In genomic region chrX:159973730-159974129, GRCm38 (mm10) we compare ENCODE assay signal across 10 mouse cellular contexts. TPM values are rescaled to one million over a fixed set of nuclear protein-coding genes. Genes with fewer than 3 reads are reported as not detected.
DNase-seq lines count a peak whose midpoint lies in the region; ATAC-seq and TF ChIP-seq lines count a peak whose summit lies in the region.
"Had no signal": no experiment of that assay in that cellular context is flagged by ENCODE, and none has a peak within 500 bp of the region (broad histone marks: within the 10 kb centered on the region; RNA-seq: fewer than 3 reads in every experiment).

No protein-coding gene starts in this region.

- no peaks in the 10 kb centered on the region for H3K36me3 ChIP-seq in ES-Bruce4 (ENCODE audit: control insufficient read depth, insufficient read depth, low read length, poor library complexity, severe bottlenecking)
- H3K36me3 ChIP-seq: neural tube, embryonic 13.5 days had no signal

- peak; percentile 7 for DNase-seq in layer of hippocampus, adult 11-12 months (ENCODE audit: low spot score)
- no peak for DNase-seq in layer of hippocampus, adult 8-10 months (ENCODE audit: low spot score in 2 of 2)
- peak; percentile 48 for DNase-seq in adipocyte (ENCODE audit: low spot score)
- DNase-seq in ovary, adult 18-20 months (ENCODE audit: low spot score), result no peak

- TF ChIP-seq EP300 in ES-Bruce4 (IDR thresholded peaks at IDR 0.05; ENCODE audit: insufficient read depth, low read depth, low read length), result no peak

- no peaks in the 10 kb centered on the region for H3K4me1 ChIP-seq in ES-Bruce4 (ENCODE audit: control insufficient read depth, insufficient read depth, low read length)
- H3K4me1 ChIP-seq: heart, embryonic 13.5 days; neural tube, embryonic 13.5 days had no signal

- H3K27ac ChIP-seq in ES-Bruce4 (ENCODE audit: insufficient read depth, low read length), result no peak overlapping the region
- H3K27ac ChIP-seq: heart, embryonic 13.5 days; neural tube, embryonic 13.5 days had no signal

- peak; percentile 22 to 56; a peak in 1 of 4 replicates for ATAC-seq in hematopoietic stem cell, adult 5-6 weeks (replicated peaks in 1 of 2; ENCODE audit: insufficient read depth in 1 of 2, low FRiP score in 2 of 2, low TSS enrichment in 1 of 2, low read depth in 1 of 2, poor library complexity in 2 of 2, severe bottlenecking in 2 of 2)
- ATAC-seq in megakaryocyte, adult 5-6 weeks (ENCODE audit: poor library complexity, severe bottlenecking), result peak; percentile 51; the same call in 1 of the 2 replicates
- no peak for ATAC-seq in monocyte, adult 5-6 weeks (replicated peaks; ENCODE audit: insufficient number of reproducible peaks, low FRiP score, low TSS enrichment, poor library complexity, severe bottlenecking)

- no peak overlapping the region for H3K9ac ChIP-seq in ES-Bruce4 (ENCODE audit: low read depth, poor library complexity, severe bottlenecking)
- H3K9ac ChIP-seq: heart, embryonic 13.5 days; neural tube, embryonic 13.5 days had no signal

- H3K27me3 ChIP-seq in ES-Bruce4 (ENCODE audit: control insufficient read depth, insufficient read depth, low read length, poor library complexity, severe bottlenecking), result no peaks in the 10 kb centered on the region; the same call in 1 of the 2 replicates
- H3K27me3 ChIP-seq: heart, embryonic 13.5 days had no signal

- no peaks in the 10 kb centered on the region for H3K9me3 ChIP-seq in ES-Bruce4 (replicated peaks; ENCODE audit: control insufficient read depth, insufficient read depth, low read length, poor library complexity, severe bottlenecking)
- H3K9me3 ChIP-seq: heart, embryonic 13.5 days; neural tube, embryonic 13.5 days had no signal

- peak; percentile 47 for TF ChIP-seq CTCF in ES-Bruce4 (IDR thresholded peaks at IDR 0.05; ENCODE audit: low read depth, low read length)

- TF ChIP-seq POLR2A in ES-Bruce4 (IDR thresholded peaks at IDR 0.05; ENCODE audit: insufficient read depth, low read length), result no peak

- no peak overlapping the region for H3K4me3 ChIP-seq in ES-Bruce4 (ENCODE audit: low read depth, low read length)
- H3K4me3 ChIP-seq: heart, embryonic 13.5 days; neural tube, embryonic 13.5 days had no signal

RNA-seq across cellular contexts. Expression of gene Map3k15, which starts 14.5 kb away (rescaled TPM):
- total RNA-seq in layer of hippocampus, adult 8-10 months (2022), result 1 to 10 TPM; 1.2 to 2.5 (median 1.5) TPM
- 19.5 and 20.2 TPM in 2 replicates for polyA plus RNA-seq in ES-Bruce4 (2011; ENCODE audit: insufficient read depth, insufficient read length, low read depth, missing spikeins)
- total RNA-seq in hematopoietic stem cell, adult 5-6 weeks (2017), result 1.0 and 1.4 TPM in 2 replicates
- 9.3 and 9.9 TPM in 2 replicates for total RNA-seq in megakaryocyte, adult 5-6 weeks (2015)
- total RNA-seq in megakaryocyte, adult 5-6 weeks (2017), result 10.4 and 11.2 TPM in 2 replicates
- 14.9 to 24.4 TPM (median 18.0 TPM) in 3 replicates for total RNA-seq in monocyte, adult 5-6 weeks (2017)

Comparison
In these comparisons a context has a peak if more than half of its experiments do, and no peak if none do; other contexts are left out.
1. DNase-seq: peak in layer of hippocampus, adult 11-12 months (single experiment) and adipocyte (single experiment); none in layer of hippocampus, adult 8-10 months (0 of 2) and ovary, adult 18-20 months (single experiment).